Mouse (Mus musculus): ENCODE data around the gene Nkx1-1.

- TF ChIP-seq CTCF (IDR thresholded peaks at IDR 0.05; ENCODE audit: low read depth) (no peak), EP300 (IDR thresholded peaks at IDR 0.05; ENCODE audit: low read depth) (no peak)
These were observed 1.4 kb upstream of the Nkx1-1 start for GRCm38 (mm10) chr5:33435151-33435550.

Data from liver, embryonic 14.5 days (tissue).